Mouse (Mus musculus): Measurements from ENCODE around the gene Timm44.
A peak's percentile ranks its signal among the peaks of the same experiment; 100 is the strongest.

The Timm44 gene

GRCm38 (mm10) chr8:4275275-4276110 lies at the start of gene Timm44:
Gene Timm44 (minus strand): TSS chr8:4275913.
- peak; percentile 97 for DNase-seq (ENCODE audit: low spot score)

DNA sequence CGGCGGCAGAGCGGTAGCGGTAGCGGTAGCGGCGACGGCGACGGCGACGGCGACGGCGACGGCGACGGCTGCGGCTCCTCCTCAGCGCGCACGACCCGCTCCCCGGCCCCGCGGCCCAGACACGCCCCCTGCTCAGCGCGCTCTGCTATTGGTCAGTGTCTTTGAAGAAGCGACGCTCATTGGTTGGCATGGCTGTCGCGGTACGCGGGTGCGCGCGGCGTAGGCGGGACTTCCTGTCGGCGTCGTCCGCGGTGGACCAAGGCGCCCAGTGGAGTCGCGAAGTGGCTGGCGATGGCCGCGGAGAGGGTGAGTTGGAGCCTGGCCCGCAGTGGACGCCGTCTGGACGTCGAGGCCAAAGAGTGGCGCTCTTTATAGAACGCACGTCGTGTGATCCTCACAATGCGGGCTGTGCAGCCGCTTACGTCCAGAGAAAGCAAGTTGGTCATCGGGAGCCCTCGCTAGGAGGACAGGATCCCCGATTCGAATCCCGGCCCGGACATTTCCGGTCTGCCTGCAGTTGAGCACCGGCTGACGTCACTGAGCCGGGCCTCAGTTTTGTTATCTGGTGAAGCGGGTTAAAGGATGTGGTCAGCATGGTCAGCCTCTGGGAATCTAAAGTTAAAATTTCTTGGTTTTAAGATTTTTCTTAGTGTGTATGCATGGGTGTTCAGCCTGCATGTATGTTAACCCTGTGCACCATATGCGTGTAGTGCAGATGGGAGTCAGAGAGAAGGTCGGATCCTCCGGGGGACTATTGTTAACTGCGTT lies 49.5 kb upstream of the Timm44 start, which contains the start of the genes Ccl25 and Elavl1:
Gene Ccl25 (plus strand): TSS at position 228 of the 768 bp plus-strand sequence.
Gene Elavl1 (minus strand): TSS at position 431 of the 768 bp plus-strand sequence.
- peak; percentile 99 for DNase-seq (ENCODE audit: low spot score)

DNA sequence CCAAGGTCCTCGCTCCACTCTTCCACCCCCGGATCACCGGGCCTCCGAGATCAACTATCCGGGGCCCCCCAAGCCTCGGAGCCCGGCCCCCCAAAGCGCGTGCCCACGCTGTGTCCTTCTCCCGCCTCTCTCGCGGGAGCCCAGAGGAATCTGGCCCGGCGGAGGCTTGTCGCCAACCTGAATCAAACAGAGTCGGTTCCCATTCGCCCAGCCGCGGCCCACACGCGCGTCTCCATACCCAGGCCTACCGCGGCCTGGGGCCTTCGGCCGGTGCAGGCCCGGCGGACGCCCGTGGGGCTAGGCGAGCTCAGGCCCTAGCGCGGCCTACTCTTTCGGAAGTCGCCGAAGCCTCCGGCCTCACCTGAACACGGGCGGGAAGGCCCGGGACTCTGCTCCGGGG lies 48.8 kb upstream of the Timm44 start:
- DNase-seq (ENCODE audit: low spot score) = no peak

- no peak for DNase-seq (ENCODE audit: low spot score)
Measured at GRCm38 (mm10) chr8:4323917-4324316, 48.2 kb upstream of the Timm44 start.

- DNase-seq (ENCODE audit: low spot score) = peak; percentile 90
Measured at GRCm38 (mm10) chr8:4322470-4322869, 46.8 kb upstream of the Timm44 start.

DNA sequence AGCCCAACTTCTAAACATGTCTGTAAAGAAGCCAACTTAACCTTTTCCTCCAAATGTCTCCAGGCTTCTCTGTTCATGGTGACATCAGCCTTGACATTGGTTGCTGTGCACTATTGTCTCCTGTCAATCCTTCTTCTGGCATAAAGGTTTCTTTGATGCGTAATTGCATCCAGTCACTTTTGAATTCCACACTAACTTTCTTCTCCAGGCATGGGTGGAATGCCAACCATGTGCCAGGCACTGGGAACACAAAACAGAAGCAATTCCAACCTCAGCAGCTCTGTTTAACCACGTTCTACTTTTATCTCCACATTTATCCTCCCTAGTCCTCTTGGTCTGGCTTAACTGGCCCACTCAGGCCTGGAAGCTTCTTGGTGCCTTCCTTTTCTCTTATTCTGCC lies 45.3 kb upstream of the Timm44 start:
- DNase-seq (ENCODE audit: low spot score) = no peak

DNA sequence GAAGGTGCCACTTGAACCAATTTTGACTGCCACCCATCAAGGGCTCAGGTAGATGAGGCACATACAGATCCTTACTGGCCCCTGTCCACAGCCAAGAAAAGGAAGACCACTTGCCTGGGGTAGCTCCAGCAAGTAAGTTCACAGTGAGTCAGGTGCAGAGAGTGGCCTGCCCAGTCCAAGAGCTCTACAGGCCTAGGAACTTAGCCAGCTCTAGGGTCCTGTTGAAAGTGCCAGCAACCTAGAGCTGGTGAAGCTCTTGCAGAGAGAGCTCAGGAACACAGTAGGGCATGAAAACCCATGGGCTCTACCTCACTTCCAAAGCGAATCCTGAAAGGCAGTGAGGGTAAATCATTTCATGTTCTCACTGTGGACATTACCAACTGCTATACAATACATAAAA lies 44.7 kb upstream of the Timm44 start:
- DNase-seq (ENCODE audit: low spot score) = no peak

DNA sequence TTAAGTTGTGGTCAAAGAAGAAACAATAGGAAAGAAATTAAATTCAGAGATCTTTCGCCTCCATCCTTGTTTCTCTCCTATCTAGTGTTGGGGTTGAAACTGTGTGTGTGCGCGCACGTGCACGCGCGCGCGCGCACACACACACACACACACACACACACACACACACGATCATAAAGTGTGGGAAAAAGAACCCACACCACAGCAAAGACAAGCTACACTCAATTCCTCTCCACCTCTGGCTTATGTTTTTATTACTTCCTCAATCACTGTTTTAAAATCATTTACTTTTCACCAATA lies 43.8 kb upstream of the Timm44 start:
- no peak for DNase-seq (ENCODE audit: low spot score)

- no peak for DNase-seq (ENCODE audit: low spot score)
Measured at GRCm38 (mm10) chr8:4318796-4319572, 43.3 kb upstream of the Timm44 start.

DNA sequence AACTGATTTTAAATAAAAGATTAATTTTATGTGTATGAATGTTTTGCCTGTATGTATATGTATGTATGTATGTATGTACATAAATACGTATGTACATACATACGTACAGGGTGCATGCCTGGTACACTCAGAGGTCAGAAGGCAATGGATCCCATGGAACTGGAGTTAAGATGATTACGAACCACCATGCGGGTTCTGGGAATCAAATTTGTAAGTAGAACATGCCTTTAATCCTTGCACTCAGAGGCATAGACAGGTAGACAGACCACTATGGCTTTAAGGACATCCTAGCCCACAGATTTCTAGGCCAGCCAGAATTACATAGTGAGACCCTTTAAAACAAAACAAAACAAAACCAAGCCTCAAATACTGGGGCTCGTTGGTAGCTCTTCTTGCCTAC lies 42.4 kb upstream of the Timm44 start:
- DNase-seq (ENCODE audit: low spot score) = no peak

DNA sequence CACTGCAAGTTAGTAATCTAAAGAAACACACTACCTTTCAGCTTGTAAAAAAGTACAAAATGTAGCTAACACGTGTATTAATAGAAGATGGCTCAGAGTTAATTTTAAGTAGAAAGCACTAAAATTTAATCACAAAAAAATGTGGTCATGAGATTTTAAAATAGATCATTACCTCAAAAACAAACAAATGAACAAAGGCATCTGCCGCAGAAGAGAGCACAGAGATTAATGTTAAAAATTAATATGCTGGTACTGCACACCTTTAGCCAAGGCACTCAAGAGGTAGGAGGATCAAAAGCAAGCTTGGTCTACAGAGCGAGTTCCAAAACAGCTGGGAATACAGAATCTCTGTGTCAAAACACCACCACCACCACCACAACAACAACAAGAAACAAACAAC lies 39.1 kb upstream of the Timm44 start:
- DNase-seq (ENCODE audit: low spot score) = no peak

GRCm38 (mm10) chr8:4313254-4314124 lies 37.8 kb upstream of the Timm44 start:
- DNase-seq (ENCODE audit: low spot score) = no peak

GRCm38 (mm10) chr8:4312104-4312503 lies 36.4 kb upstream of the Timm44 start:
- DNase-seq (ENCODE audit: low spot score) = no peak

DNA sequence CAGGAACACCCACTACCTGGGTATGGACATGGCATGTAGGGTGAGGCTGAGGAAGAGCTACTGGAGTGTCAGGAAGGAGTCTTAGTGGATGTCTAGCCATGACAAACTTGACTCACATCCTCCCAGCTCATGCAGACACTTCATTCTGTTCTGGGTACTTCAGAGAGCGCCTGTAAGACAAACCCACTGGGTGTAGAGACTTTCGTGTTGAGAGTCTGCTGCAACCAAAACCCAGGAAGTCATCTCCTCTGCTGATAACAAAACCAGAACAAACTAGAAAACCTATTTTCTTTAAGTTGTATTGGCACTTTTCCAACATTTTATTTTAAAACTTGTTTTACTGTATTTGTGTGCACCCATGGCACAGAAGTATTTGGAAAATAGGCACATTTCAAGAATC lies 30.1 kb upstream of the Timm44 start:
- no peak for DNase-seq (ENCODE audit: low spot score)

GRCm38 (mm10) chr8:4304124-4304547 lies 28.4 kb upstream of the Timm44 start:
- no peak for DNase-seq (ENCODE audit: low spot score)

- DNase-seq (ENCODE audit: low spot score) = no peak
Measured at GRCm38 (mm10) chr8:4297822-4298221, 22.1 kb upstream of the Timm44 start.

DNA sequence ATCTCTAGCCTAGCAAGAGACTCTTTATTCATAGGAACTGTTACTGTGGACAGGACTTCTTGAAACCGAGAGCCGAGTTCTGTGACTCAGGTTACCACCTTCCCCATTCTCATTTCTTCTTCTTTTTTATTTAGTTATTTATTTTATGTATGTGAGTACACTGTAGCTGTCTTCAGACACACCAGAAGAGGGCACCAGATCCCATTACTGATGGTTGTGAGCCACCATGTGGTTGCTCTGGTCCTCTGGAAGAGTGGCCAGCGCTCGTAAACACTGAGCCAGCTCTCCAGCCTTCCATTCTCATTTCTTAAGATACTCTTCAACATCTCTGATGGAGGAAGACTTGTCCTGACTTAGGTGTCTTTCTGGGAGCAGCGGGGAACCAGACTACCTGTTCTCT lies 17.0 kb upstream of the Timm44 start:
- DNase-seq (ENCODE audit: low spot score) = no peak

- DNase-seq (ENCODE audit: low spot score) = no peak
Measured at GRCm38 (mm10) chr8:4276111-4276465, 375 bp upstream of the Timm44 start.

DNA sequence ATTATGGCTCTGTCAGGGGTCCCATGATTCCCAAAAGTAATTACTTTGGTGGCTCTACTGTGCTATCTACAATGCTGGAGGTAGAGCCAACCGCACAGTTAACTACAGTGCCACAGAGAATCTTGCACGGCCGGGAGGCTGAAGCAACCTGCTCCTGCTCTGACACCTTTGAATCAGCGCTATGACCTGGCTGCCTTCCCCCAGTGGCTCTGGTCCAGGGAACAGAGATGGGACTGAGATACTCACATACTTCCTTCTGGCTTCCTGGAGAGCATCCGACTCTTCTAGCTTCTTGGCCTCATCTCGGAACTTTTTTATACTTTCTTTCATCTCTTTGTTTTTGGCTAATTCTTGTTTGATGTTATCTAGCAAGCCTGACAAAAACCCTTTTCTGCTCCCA lies 6.1 kb downstream of the Timm44 start:
- no peak for DNase-seq (ENCODE audit: low spot score)

DNA sequence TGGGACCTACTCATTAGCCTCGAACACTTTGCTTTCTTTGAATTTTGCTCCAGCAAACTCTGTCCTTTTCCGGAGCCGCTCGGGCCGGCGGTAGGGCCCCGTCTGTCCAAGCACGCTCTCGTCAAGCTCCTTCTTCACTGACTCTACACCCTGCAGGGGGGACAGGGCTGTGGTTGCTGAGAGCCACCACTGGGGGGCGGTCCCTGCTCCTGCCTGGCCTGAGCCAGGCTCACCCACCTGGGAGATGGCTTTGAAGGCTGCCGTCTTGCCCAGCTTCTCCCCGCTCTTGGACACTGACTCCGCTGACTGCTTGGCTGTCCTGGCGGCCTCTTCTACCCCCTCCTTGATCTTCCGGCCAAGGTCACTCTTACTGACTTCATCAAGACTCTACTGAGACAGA lies 8.1 kb downstream of the Timm44 start:
- DNase-seq (ENCODE audit: low spot score) = no peak

GRCm38 (mm10) chr8:4265160-4265914 lies 10.4 kb downstream of the Timm44 start:
- no peak for DNase-seq (ENCODE audit: low spot score)
